Mouse (Mus musculus): ENCODE measurements at regions not wholly inside any gene's neighbourhood (a gene's known extent, or its start where the extent isn't known, plus 50 kb on each side); places are given as distances from the start of the nearest gene placed in this dataset.

GRCm38 (mm10) chr2:9646963-9647362 lies 234.1 kb upstream of the 4930412O13Rik start:
- TF ChIP-seq EP300 (IDR thresholded peaks at IDR 0.05; ENCODE audit: insufficient read depth, low read depth, low read length) (no peak), CTCF (IDR thresholded peaks at IDR 0.05) (no peak)

Measured in heart, adult 2 months (tissue).